Mouse (Mus musculus) right cerebral cortex, postnatal 14 days (tissue): Measurements from ENCODE around the gene Vars2.

Experiments
- DNase-seq: peaks from one replicate; pipeline ENCODE4 v3.0.0; 2022

Vars2 gene

DNA sequence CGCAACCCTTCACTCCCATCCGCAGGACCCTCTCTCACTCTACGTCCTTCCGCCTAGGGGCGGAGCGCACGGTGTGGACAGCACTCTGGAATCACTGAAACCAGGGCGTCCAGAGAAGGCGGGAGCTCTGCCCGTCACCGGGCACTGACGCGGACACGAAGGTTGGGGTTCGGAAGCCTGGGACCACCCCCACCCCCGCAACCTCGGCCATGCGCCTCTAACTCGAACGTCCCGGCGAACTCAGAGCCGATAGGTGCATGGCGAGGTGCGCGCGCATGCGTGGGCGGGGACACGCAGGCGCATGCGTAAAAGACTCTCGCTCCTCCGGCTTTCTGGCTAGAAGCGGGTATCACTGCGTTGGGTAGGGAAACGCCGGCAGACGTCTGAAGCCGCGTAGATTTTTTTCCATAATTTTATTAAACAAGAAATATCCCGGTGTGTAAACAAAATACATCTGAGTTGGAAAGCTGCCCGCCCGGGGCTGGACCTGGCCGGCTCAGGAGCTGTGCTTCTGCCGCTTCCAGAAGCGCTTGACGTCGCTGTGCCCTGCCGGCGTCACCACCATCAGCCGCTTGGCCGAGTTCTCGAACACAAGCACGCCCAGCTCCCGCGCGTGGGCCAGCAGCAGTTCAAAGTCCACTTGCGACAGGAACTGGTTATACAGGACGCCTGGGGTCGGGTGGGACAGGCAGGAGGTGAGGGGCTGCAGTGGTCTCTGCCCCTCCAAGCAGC, at the start of gene Vars2:
TSS of gene Vars2 (minus strand) at position 259 of the 732 bp plus-strand sequence.
- DNase-seq, result peak; percentile 97

DNA sequence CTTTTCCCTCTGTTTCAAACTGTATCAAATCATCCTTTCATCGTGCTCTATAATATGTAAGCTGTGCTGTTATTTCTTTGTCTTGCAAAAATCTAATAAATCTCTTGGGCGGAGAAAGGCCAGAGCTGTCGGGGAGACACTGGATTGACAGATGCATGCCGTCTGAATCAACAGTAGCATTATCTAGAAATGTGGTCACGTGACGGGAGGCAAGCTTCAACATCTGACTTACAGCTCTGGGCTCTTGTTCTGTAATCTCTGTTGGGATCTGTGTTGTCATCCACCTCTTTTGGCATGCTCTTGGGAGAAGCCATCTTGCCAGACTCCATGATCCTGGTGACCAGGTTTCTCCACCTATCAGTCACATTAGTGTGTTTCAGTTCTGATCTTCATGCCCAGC, 49.7 kb upstream of the Vars2 start:
- DNase-seq, result no peak

DNA sequence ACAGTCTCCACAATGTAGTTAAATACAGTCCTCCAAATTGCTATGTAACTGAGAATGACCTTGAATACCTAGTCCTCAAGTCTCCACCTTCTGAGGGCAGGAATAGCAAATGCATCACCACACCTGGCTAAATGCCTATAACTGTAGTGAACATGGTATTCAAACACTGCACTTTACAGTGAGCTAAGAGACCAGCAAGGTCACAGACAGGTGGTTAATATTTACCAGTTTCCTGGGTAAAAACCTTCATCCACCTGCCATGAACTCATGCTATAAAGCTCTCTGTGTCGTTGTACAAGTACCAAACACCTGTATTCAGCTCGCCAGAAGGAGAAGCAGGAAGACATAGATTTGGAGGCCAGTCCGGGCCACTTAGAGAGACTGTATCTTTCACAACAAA, 48.7 kb upstream of the Vars2 start:
- DNase-seq, result no peak

DNA sequence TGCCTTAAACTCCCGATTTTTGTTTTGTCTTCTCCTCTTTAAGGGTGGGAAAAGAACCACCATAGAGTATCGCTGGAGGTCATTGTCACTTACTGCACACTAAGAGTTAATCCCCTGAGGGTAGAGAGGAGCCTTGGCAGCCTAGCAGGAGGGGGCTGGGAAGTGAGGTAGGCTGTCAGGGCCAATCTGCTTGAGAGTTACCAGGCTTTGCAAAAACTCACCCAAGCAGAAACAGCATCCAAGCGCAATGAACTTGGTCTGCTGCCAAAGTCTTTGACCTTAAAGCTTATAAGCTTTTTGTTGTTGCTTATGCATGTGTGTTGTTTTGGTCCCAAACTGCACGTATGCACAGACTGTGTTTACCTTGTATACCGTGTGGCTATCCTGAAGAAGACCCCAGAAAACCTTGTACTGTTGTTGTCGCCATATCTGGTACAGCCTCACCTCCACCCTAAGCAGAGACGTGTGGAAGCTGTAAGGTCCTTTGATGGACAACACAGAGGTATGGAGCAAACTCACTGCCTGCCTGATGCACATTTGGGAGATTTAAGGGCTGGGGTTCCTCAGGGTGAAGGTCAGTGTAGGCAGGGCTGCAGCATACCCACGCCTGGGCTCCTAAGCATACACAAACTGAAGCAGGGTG, 43.4 kb upstream of the Vars2 start:
- no peak for DNase-seq

DNA sequence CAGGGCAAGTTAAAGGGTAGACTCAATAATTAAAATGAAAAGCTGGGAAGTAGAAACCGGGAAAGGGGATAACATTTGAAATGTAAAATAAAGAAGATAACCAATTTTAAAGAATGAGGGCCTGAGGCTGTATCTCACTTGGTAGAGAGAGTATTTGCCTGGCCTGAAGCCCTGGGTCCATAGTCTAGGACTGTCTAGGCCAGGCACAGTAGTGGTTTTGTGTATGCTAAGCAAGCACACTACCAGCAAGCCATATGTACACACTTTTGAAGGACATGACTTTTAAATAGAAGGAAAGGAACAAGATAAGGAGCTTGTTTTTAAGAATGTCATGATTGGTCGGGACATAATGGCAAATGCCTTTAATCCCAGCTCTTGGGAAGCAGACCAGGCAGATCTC, 41.2 kb upstream of the Vars2 start:
- DNase-seq, result no peak

DNA sequence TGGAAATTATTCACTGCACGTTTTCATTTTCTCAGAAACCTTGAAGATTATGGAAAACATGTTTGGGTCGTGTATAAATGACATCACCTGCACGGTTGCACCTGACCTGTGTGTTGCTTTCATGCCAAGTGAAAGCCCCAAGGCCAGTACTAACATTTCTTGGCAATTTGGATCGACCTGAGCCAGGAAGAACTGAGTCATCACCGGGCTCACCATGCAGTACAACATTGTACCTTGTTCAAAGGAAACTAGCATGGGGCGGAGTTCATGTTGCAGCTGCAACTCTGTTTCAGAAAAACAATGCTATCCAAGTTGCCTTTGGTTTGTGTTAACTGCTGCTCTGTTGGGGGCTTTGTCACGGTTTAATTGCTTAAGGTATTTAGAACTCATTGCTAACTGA, 40.5 kb upstream of the Vars2 start:
- no peak for DNase-seq

DNA sequence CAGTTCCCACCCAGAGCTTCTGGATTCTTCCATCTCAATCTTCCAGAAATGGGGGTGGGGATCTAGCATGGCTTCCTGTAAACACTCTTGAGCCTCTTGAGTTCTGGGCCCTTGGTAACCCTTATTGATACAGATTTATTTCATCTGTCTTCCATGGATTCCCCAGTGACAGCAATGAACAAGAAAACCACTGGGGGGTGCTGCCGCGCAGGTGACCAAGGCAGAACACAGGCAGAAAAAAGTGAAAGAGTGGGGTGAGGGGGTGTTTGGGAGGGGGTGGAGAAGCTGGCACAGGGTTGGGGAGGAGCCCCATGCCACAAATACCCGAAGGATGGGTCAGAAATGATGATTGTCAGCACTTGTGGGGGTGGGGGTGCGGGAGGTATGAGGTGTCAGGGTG, 38.4 kb upstream of the Vars2 start:
- peak; percentile 59 for DNase-seq

DNA sequence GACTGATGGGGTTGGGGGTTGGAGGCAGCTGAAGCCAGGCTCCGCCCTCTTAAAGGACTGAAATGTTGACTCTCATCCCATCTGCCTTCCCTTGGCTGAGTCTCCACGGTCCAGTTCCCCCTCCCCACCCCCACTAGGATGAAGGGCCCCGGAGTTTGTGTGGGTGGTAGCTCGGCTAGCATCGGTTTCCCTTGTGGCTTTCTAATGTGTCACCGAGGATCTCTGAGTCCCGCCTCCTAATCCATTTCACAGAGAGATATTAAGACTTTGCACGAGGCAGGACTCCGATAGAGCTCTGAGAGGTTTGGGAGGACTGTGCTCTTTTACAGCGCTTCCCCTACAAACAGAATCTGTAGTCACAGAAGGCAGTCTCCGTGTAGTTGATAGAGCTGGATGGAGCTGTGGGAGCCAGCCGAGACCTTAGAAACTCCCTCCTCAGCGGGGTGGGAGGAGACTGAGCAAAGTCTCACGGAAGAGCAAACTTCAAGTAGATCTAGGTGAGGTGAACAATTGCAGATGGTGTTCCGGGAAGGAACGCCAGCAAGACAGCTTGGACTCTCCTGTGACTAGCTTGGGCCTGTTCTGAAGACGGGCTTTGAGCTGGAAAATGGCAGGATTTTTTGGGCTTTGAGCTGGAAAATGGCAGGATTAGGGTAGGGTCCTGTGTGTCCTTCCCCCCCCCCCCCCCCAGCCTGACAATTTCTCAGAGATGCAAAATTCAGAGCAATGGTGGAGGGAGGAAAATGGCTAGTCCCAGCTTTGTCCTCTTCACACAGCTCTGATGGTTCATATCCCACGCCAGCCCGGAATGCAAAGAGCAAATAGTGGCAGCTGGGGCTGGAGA, 37.5 kb upstream of the Vars2 start, which contains the start of gene Ddr1:
TSS of gene Ddr1 (minus strand) at position 1 of the 844 bp plus-strand sequence.
- peak; percentile 48 for DNase-seq

DNA sequence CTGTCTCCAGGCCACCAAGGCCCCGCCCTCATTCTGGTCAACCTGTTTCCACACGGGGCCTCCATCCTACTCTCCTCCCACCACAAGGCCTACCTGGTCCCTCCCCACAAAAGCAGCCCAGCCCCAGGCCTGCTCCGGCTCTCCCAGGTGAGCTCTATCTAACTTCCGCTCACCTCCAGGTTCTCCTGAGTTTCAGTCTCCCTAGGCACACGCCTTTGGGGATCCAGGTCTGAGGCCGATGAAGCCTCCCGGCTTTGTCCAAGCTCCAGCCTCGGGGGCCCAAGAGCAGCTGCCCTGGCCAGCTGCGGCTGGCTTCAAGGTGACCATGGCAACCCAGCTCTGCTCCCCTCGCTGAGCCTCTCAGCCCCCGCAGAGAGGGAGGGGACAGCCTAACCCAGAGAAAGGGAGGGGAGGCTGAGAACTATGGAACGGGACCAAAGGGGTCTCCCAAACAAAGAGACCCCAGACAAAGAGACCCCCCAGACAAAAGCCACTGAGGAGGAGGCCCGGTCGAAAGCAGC, 36.4 kb upstream of the Vars2 start:
- peak; percentile 41 for DNase-seq

DNA sequence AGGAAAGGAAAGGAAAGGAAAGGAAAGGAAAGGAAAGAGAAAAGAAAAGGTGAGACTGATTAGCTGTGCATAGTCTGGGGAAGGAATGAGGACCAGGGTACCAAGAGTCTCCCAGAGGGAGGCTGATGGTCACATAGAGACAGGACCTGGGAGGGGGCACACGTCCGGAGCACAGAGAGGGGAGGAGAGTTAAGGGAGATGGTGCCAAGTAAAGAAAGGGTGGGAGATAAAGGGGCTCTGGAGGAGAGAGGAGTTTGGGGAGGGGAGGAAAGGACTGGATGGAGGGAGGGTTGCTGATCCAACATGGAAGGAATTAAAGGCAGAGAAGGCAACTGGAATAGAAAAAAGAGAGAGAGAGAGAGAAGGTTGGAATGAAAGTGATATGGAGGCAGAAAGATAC, 35.7 kb upstream of the Vars2 start:
- DNase-seq, result no peak

DNA sequence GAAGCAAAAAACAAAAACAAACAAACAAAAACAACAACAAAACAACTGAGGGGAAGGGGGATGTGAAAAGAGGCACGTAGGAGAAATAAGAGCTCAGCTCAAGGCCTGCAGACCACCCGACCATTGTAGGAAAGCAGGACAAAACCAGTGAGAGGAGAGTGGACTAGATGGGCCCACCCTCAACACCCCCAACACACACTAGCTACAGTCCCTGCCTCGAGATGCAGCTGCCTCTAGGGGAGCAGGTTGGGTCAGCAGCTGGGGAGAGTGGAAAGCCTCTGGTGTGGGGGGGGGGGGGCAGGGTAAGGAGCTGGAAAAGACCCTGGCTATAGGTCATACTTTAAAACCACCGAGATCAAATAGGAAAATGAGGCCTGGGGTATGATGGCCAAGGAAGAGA, 35.2 kb upstream of the Vars2 start:
- DNase-seq, result no peak

DNA sequence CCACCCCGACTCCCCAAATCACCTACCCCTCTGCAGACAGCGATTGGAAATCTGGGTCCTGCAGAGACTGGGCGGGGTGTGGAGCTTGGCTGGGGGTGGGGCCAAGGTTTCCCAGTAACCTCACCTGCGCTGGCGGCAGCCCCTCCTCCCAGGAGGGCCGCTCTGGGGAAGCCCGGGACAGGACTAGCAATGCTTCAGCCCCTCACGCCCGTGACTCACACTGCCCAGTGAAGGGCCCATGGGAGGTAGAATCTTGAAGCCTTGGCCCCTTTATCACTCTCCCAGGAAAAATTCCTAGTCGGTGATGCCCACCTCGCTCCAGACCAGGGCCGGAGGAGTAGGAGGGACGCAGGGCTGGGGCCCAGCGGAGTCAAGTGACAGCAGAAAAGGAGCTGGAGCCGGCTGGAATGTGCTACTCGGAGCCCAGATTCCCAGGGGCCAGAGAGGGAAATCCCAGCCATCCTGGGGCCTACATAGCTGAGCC, 34.6 kb upstream of the Vars2 start:
- no peak for DNase-seq

DNA sequence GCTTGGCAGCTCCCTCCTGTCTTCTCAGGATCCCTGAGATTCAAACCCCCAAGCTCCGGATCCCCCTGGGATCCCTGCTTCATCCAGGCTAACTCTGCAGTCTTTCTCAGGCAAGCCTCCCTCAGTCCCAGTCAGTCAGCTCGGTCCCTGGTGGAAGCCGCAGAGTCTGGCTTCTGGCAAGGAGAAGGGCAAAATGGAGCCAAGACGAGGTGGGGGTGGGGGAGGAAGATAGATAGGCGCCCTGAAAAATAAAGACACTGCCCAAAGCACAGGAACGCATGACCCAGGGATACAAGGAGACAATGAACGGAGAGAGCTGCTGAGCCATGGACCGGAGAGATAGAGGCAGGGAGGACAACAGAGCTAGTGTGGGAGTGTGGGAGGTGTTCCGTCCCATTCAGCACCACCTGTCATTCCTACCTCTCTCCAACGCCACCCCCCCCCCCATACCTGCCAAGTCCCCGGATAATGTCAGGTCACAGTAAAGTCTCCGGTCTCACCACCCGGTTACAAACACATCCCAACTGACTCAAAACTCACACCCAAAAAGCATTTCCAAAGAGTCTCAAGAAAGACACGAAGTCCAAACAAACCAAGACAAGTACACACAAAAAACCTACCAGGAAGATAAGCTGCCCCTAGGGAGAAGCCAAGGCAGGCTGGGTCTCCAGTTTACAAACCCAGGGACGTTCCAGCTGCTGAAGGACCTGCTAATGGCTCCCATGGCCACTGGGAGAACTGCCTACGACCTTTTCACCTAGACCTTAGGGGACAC, 34.0 kb upstream of the Vars2 start:
- no peak for DNase-seq

DNA sequence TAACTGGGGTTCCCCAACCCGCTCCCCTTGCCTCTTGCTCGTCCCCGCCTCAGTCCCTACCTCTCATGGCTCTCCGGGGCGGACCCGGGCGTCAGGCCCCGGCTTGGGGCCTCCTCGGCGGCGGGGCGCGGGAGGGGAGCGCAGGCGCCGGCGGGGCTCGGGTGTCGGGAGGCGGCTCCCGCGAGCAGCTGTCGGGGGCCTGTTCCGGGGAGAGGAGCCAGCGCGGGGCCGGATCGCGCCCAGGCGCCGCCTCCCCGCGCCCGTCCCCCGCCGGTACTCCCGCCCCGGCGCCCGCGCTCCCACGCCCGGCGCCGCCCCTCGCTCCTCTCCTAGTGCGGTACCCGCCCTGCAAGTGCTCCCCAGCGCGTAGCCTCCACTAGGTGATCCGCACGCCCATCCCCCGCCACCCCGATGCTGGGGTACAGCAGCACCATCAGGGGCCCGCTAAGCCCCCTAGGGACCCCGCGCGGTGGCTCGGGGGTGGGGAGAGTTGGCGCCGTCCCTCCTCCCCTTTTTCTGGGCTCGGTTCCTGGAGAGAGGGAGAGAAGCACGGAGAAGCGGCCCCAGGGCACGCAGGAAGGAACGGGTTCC, 33.1 kb upstream of the Vars2 start:
- peak; percentile 78 for DNase-seq

DNA sequence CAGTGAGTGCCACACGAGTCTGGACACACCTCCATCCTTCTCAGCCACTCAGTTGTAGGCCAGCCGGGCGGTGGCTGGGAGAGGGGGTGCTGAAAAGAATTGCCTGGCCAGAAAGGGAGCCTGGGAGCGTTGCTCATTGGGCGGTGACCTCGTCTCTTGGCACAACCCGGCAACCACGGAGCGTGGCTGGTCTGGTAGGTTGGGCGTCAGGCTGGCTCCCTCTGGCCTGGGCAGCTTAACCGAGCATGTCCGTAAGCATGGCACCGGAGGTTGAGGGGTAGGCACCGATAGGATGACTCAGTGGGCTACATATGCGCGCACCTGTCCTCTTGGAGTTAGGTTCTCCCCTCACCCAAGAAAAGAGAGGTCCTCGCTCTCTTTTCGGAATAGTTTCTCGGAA, 32.5 kb upstream of the Vars2 start:
- DNase-seq, result peak; percentile 54

DNA sequence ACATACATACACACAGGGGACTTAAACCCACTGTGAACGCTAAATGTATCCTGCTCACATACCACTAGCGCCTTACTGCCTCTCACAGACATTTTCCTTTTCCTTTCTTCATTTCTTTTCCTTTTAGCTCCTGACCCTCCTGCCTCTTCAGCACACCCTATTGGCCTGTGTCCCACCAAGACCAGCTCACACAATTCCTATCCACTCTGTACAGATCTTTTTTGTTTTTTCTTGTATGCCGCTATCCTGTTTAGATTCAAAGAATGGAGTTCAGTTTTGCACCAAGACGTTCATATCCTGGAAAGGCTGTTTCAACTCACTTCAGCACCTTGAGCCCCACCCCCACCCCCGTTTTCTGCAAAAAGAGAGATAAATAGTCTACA, 31.1 kb upstream of the Vars2 start:
- DNase-seq, result no peak

DNA sequence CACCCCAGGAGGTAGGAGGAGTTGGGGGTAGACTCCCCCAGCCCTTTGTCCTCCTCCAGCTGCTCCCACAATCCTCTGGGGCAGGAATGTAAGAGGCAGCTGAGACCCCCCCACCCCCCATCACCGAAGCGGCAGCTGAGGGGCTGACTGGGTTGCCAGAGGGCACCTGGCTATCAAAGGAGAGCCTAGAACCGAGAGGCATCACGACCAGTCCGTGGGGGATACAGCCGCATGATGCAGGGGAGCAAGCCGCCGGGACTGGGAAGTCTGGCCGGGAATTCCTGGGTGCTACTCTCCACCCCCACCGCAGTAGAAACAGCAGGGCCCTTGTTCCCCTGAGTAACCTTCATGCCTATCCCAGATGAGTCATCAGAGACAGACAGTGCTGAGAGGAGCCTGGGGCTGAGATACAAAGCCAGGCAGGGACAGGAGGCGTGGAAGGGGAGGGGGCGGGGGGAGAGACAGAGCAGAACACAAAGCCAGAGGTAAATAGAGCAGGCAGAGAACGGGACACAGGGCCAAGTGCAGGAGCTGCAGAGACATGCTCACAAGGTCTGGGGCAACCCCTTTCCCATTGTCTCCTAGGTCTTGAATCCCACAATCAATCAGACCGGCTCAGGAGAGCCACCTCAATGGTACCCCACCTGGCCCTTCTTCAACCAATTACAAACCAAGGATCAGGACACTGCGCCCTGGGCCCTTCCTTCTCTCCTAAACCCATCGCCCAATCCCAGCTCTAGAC, 30.5 kb upstream of the Vars2 start:
- peak; percentile 31 for DNase-seq

DNA sequence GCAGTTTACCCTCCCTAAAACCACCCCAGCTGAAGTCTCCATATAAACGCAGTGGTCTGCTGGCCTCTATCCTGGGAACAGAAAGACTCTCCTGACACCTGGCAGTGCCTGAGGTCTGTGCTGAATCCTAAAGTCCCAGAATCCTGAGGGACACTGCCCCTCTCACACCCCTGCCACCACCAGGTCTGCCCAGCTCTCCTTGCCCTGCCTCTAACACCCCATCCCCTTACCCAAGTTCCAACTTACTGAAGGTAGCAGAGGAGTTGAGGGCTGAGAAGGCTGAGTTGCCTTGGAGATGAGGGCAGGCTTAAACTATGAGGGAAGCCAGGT, 30.0 kb upstream of the Vars2 start:
- DNase-seq, result no peak

DNA sequence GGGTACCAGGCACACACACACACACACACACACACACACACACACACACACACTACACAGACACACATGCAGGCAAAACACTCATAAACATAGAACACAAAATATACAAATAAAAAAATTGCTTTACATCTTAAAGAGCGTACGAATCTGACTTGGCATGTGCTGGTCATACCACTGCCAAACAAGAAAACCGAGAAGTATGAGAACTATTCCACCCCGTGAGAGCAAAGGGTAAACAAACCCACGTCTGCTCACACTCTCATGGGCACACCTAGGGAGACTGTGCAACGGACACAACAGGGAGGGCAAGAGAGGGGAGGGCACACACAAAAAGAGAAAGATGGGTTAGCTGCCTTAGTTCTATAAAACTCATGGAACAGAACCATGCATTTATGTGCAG, 29.3 kb upstream of the Vars2 start:
- DNase-seq, result no peak

DNA sequence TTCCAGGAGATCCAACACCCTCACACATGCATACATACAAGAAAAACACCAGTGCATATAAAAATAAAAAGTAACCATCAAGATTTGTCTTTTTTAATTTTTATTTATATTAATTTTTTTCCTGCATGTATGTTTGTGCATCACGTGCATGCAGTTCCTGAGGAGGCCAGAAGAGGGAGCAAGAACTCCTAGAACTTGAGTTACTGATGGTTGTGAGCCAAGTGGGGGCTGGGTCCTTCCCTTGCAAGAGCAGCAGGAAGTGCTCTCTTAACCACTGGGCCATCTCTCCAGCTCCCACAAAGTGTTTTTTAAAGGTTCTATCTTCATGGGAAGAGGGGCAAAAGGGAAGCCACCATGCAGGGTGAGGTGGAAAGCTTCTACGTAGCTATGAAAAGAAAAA, 27.9 kb upstream of the Vars2 start:
- peak; percentile 63 for DNase-seq

DNA sequence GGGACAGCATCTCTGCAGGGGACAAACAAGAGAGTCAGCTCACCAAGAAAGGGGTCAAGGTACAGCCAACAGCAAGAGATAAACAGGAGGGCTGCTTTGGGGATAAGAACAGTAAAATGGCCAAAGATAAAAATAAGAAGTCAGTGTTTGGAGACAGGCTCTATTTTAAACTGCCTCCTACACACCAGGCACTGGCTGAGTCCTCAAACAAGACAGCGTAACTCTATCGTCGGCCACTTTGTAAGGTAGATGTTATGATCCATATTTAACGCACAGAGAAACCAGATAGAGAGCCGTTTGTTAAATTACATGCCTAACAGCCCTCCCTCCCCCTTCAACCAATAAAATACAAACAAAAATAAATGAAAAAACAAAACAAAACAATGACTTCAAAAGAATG, 26.5 kb upstream of the Vars2 start:
- DNase-seq, result no peak

DNA sequence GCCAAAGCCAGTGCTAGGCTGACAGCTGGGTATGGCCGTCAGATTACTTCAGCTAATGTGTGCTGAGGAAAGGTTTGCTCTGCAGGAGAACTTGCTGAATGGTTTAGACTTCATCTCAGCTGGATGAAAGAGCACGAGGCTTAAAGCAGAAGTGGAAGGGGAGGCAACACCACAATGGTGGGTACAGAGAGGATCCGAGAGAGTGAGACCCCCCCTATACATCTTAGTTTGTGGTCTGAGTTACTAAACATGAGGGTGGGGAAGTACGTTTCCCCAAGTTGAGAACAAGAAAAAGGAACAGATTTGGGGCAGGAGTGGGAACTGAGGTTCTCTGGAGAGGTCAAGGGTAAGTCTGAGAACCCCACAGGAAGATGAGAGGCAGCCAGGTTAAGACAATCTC, 25.0 kb upstream of the Vars2 start:
- DNase-seq, result no peak
